Mouse (Mus musculus) layer of hippocampus, postnatal 10 days (tissue): ENCODE results near the gene E2f4. TPM values are rescaled to one million over a fixed set of nuclear protein-coding genes. Genes with fewer than 3 reads are reported as not detected.
A peak's percentile ranks its signal among the peaks of the same experiment; 100 is the strongest.

Experiments used
- DNase-seq, 2 experiments: peaks; one replicate each; pipeline ENCODE4 v3.0.0; 2021; ENCODE audit warnings: low spot score in 2 of 2
- total RNA-seq, 2 experiments: library from RNA; stranded (reverse); gene quantifications; 2 replicates each; pipeline ENCODE4 v1.2.3; 2021

Gene E2f4
- total RNA-seq, 2 experiments from 2014 or later: 31.9 to 33.5 TPM

GRCm38 (mm10) chr8:105312891-105313481, 15.5 kb downstream of the E2f4 start:
- DNase-seq: no peak

DNA sequence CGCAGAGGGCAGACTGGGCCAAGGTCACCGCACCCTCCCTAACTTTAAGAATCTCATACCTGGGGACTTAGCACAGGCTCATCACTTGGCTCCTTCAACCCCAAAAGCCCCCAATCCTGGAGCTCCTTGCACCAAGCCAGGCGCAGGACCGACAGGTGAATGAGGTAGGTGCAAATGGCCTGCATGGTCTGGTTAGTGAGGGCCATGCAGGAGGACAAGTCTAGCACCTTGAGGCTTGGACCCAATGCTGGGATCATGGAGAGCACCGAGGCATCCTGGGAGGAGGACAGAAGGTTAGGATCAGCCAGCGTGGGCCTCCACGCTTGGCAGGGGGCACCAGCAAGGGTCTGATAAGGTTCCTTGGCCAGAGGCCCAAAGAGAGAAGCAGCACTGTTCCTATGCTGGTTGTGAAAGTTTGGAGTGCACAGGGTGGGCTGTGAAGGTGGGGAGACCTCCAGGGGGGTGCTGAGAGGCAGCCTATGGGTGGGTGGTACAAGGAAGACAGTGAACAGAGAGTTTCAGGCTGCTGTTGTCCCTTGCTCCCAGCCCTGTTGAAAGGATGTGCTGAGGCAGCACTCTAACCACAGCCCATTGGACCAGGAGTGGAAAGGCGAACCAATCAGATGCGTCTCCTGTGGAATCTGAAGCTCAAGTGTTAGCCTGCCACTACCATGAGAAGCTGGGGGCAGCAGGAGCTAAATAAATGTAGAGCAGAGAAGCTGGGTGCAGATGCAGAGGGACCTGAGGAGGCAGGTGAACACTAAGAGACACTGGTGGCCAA, 16.3 kb downstream of the E2f4 start:
- no peak for DNase-seq

DNA sequence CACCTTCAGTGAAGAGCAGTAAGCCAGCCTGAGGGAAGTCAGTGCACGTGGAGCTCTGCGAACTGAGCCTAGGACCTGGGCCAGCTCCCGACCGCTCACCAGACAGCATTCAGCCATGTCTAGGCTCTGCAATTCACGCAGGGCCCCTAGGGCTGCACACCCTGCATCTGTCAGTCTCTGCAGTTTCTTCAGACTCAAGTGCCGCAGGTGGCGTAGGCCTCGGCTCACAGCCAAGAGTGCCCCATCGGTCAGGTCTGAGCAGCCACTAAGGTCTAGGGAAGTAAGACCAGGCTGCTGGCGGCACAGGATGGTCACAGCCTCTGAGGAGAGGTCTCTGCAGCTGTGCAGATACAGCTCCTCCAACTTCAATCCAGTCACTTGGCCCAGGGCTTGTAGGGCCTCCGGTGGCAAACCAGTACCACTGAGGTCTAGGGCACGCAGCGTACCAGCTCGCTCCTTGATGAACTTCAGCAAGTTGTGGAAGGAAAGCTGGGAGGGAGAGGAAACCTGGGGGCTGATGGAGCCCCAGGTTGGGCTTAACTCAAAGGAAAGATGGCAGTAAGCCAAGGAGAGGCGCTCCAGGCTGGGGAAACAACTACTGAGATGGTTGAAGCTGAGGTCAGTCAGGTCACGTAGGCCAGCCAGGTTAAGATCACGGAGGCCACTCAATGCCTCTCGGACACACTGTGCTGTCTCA, 17.8 kb downstream of the E2f4 start:
- DNase-seq: no peak

DNA sequence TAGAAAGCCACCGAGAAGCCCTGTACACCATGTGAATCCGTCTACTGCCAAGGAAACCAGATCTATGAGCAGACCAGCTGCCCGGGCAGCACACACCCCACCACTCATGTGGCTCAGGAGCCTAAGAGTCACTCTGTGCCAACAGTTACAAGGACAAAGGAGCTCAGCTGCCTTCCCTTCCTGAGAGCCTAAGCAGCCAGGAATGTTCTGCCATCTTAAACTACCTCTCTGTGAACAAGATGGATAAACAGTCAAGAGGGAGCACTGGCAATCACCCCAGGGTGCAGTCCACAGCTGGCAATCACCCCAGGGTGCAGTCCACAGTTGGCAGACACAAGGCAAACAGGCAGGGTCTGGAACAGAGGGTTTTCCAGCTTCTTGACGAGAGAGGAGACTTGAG, 20.5 kb downstream of the E2f4 start:
- no peak for DNase-seq

- DNase-seq: no peak
Measured at GRCm38 (mm10) chr8:105318662-105319190, 21.3 kb downstream of the E2f4 start.

DNA sequence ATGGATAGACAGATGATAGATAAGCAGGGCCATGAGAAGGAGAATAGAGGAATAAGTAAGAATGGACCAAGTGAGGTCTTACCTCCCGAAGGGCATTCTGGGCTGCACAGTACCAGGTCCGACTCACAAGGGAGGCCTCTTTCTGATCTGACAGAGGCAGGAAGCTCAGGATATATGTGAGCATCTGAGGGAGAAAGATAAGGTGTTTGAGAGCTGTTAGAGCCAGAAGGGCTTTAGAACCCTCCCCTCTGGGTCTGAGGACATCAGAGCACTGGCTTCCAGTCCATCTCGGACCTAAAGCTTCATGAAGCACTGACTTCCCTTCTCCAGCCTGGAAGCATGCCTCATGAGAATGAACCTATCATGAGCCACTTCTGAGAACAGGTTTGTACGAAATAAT, 25.7 kb downstream of the E2f4 start:
- no peak for DNase-seq

- peak in 1 of 2 experiments; percentile 30 for DNase-seq
Measured at GRCm38 (mm10) chr8:105325641-105326093, 28.2 kb downstream of the E2f4 start.

DNA sequence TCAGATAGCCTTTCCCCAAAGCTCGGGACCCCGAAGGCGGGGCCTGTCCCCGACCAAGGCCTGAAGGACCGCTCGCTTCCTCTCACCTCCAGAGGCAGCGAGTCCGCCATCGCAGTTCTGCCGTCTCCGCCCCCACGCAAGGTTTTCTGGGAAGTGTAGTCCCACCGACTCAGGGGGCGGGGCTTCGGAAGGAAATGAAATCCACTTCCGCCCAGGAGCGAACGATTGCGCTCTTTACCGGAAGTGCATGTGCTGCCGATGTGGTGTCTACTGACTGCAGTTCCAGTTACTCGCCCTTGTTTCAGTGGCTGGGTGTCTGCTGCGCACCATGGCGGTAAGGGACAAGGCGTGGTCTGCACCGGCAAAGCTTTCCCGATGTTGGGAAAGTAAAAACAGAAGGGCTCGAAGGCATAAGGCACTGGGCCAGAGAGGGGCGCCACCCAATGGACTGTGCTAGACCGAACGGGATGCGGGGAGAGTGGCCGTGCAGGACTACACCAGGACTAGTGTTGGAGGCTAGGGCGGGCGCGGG, 28.7 kb downstream of the E2f4 start, which contains the start of the genes Lrrc29 and Tmem208:
Lrrc29 (minus strand) TSS at position 138 of the 532 bp plus-strand sequence.
Tmem208 (plus strand) TSS at position 214 of the 532 bp plus-strand sequence.
- DNase-seq: peak; percentile 97 to 98

DNA sequence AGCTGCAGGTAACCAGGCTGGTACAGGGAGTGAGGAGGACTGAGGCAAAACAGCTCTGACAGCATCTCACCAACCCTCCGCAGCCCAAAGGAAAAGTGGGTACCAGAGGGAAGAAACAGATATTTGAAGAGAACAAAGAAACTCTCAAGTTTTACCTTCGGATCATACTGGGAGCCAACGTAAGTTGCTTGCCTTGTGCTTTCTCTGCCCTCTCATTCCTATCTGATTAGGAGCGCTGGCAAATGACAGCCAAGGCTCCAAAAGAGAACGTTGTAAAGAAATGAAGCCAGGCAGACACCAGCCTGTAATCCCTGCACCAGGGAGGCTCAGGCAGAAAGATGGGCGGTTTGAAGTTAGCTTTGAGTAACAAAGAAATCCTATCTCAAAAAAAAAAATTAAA, 29.5 kb downstream of the E2f4 start:
- no peak for DNase-seq

DNA sequence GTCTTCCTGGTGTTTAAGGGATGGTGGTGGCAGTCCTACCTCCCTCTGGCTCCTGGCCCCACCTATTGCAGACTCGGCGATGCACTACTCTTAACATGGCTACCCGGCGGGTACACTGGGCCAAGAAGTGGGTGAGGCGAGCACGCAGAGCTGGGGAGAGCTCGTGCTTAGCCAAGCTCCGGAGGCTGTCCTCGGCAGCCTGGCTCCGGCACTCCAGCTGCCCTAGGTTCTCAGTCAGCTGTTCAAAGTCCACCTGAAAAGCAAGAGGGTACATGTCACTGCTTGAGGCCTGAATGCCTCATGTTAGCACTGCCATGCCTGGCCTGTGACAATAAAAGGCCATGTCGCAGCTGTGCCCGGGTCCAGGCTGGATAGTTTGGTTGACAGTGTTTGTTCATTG, 32.9 kb downstream of the E2f4 start:
- DNase-seq: no peak

DNA sequence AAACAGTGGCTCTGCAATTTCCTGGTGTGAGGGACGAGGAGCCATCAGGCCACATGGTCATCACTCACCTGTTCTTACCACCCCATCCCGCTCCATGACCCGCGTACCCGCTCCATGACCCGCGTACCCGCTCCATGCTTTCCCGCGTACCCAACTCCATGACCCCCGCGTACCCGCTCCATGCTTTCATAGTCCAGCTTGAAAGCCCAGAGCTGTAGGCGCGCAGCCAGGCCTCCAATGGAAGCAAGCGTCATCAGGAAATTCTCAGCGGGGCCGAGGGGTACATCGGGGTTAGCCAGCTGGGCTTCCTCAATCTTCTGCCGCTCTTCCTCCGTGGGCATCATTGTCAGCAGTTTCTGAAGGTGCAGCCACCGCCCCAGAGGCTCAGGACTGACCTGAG, 34.0 kb downstream of the E2f4 start:
- DNase-seq: no peak

DNA sequence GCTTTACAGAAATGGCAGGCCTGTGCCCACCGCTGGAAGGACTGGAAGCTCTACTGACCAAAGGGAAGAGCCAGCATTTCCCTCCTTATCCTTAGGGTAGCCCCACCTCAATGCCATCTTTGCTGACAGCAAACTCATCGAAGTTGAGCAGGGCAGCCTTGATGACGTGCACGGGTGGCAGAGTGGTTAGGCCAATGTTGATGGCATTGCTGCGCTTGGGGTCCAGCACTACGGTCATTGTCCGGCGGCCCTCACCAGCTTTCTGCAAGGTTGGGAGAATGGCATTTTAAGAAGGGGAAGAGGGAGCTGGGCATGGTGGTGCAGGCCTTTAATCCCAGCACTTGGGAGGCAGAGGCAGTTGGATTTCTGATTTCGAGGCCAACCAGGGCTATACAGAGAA, 34.5 kb downstream of the E2f4 start:
- DNase-seq: no peak

- no peak for DNase-seq
Measured at GRCm38 (mm10) chr8:105332523-105332922, 35.1 kb downstream of the E2f4 start.

GRCm38 (mm10) chr8:105336373-105337130, 39.1 kb downstream of the E2f4 start:
- DNase-seq: no peak

- no peak for DNase-seq
Measured at GRCm38 (mm10) chr8:105338992-105339391, 41.5 kb downstream of the E2f4 start.

- DNase-seq: no peak
Measured at GRCm38 (mm10) chr8:105339886-105340635, 42.6 kb downstream of the E2f4 start.

DNA sequence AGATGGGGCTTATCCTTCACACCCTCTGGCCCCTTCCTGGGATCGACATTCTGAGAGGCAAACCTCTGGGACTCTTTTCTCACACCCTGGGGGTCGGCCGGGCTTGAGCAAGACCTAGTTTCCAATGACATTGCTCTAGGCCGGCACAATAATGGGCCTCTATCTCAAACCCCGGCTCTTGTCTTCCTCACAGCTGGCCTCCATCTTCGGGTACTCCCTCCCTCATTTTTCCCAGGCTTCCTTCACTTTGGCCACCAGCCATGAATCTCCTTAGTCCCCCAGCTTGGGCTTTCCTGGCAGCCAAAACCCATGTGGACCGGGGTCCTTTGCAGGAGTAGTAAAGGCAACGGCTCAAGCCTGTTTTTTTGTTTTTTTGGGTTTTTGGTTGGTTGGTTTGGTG, 43.9 kb downstream of the E2f4 start:
- DNase-seq: no peak

GRCm38 (mm10) chr8:105342768-105343167, 45.3 kb downstream of the E2f4 start:
- DNase-seq: no peak

DNA sequence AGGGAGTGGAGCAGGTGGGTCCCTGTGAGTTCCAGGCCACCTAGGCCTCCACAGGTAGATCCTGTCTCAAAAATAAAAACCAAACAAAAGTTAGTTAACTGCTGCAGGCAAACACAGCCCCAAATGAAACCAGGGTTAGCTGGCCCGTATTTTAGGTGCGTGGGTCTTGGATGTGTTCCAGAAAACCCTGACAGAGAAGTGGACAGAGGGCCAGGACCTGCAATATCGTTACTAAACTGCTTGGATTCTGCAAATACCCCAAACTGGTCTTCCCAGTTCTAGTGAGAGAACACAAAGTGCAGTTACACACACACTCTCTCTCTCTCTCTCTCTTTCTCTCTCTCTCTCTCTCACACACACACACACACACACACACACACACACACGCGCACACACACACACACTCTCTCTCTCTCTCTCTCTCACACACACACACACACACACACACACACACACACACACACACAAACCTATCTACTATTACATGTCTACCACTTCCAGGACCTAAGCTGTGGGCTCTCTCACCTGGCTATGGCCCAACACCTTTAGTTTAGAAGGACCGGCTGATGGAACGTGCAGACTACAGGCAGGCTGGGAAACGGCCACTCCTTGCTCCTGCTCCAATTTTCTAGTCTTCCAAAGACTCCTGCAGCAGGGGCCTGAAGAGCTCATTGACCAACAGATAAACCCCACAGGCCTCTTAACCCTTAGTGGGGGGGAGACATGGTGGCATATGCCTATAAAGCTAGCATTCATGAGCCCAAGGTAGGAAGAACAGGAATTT, 46.5 kb downstream of the E2f4 start:
- DNase-seq: no peak
